Mouse (Mus musculus) embryonic facial prominence, embryonic 13.5 days (tissue): ENCODE data around the gene Ush1g. TPM values are rescaled to one million over a fixed set of nuclear protein-coding genes. Genes with fewer than 3 reads are reported as not detected.
A peak's percentile ranks its signal among the peaks of the same experiment; 100 is the strongest.

ENCODE experiments used
- ATAC-seq: fragments of 200-750 bp; cut with Nextera tagmentation; 2 replicates; pipeline ENCODE4 v1.8.0; 2017; ENCODE audit warnings: low read depth; ENCODE audit not compliant: insufficient number of reproducible peaks, insufficient read depth, low FRiP score, low TSS enrichment
- H3K27ac ChIP-seq: fragments of 300-500 bp; sonication (generic); 2 replicates; pipeline ENCODE4 v1.5.1; 2015; ENCODE audit warnings: moderate library complexity, mild to moderate bottlenecking, inconsistent platforms
- H3K27me3 ChIP-seq: fragments of 300-500 bp; sonication (generic); 2 replicates; pipeline ENCODE4 v1.6.1; 2015; ENCODE audit warnings: mild to moderate bottlenecking, inconsistent platforms
- H3K36me3 ChIP-seq: fragments of 300-500 bp; sonication (generic); 2 replicates; pipeline ENCODE4 v1.6.1; 2015; ENCODE audit warnings: mild to moderate bottlenecking, inconsistent platforms
- H3K4me1 ChIP-seq: fragments of 300-500 bp; sonication (generic); 2 replicates; pipeline ENCODE4 v1.6.1; 2015; ENCODE audit warnings: inconsistent platforms
- H3K4me2 ChIP-seq: fragments of 300-500 bp; sonication (generic); 2 replicates; pipeline ENCODE4 v1.6.1; 2015; ENCODE audit warnings: moderate library complexity, mild to moderate bottlenecking, inconsistent platforms
- H3K4me3 ChIP-seq: fragments of 300-500 bp; sonication (generic); 2 replicates; pipeline ENCODE4 v1.5.1; 2015; ENCODE audit warnings: mild to moderate bottlenecking, inconsistent platforms
- H3K9ac ChIP-seq: fragments of 300-500 bp; sonication (generic); 2 replicates; pipeline ENCODE4 v1.6.1; 2015; ENCODE audit warnings: mild to moderate bottlenecking, inconsistent platforms
- H3K9me3 ChIP-seq: fragments of 300-500 bp; sonication (generic); 2 replicates; pipeline ENCODE4 v1.6.1; 2016; ENCODE audit warnings: inconsistent platforms
- WGBS: fragments of 180-500 bp; shearing (Covaris S2); methylation state at CpG from one replicate; pipeline ENCODE4 v1.1.7; 2015; ENCODE audit warnings: mixed read lengths; 5-methylcytosine and 5-hydroxymethylcytosine counted together
- polyA plus RNA-seq: library from polyadenylated mRNA; unstranded; fragments of >200 nt; fragmentation: Nextera tagmentation; extraction: Ambion mirVana; gene quantifications from 2 replicates; pipeline ENCODE4 v1.2.1, GENCODE M21; 2015

The Ush1g gene
- polyA plus RNA-seq, 1 experiment from 2014 or later, result not detected

DNA sequence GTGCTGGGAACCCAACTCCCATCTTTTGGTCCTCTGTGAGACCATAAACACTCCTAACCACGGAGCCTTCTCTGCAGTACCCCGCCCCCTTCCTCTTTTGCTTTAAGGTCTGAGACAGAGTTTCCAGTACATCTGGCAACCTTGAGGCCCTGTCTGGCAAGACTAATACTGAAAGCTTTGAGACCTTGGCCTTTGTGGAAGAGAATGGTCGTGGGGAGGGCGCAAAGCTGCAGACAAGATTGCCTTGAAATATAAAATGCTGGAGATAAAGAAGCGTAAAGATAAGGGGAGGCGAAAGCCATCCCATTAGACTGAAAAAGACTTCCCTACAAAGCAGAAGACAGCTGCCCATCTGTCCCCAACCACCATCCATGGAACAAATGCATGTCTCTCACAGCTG lies 46.3 kb downstream of the Ush1g start:
- Histone ChIP-seq H3K4me3 (no peak overlapping the region), H3K9ac (no peak overlapping the region), H3K4me1 (peaks cover 18% of the 10 kb centered on the region), H3K9me3 (no peaks in the 10 kb centered on the region), H3K36me3 (peaks cover 4% of the 10 kb centered on the region; the same call in 1 of the 2 replicates), H3K27me3 (no peaks in the 10 kb centered on the region), H3K27ac (no peak overlapping the region), H3K4me2 (peak overlapping the region; percentile 87)
- ATAC-seq, result no peak
- 88% methylated on average over 6 of the region's 6 CpGs for WGBS

DNA sequence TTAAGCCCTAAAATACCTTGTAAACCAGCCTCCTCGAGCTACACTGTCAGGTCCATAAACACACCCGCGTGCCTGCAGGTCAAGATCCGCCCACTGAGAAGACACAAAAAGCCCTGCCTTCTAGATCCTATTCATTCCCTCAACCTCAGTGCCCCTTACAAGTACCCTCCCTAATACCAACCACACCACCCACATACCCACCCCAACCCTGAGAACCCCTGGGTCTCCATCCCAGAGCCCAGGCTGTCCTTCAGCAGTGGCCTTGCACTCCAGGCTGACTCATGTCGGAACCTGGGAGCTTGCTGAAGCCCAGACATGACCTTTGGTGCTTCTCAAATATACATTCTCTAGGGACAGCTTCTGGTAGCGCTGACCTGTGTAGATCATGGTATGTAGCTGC lies 47.1 kb downstream of the Ush1g start:
- Histone ChIP-seq H3K27ac (no peak overlapping the region), H3K4me3 (no peak overlapping the region), H3K36me3 (peaks cover 4% of the 10 kb centered on the region; the same call in 1 of the 2 replicates), H3K9me3 (no peaks in the 10 kb centered on the region), H3K27me3 (no peaks in the 10 kb centered on the region), H3K4me1 (peaks cover 18% of the 10 kb centered on the region), H3K4me2 (no peak overlapping the region), H3K9ac (no peak overlapping the region)
- 83% methylated on average over 6 of the region's 6 CpGs for WGBS
- no peak for ATAC-seq

DNA sequence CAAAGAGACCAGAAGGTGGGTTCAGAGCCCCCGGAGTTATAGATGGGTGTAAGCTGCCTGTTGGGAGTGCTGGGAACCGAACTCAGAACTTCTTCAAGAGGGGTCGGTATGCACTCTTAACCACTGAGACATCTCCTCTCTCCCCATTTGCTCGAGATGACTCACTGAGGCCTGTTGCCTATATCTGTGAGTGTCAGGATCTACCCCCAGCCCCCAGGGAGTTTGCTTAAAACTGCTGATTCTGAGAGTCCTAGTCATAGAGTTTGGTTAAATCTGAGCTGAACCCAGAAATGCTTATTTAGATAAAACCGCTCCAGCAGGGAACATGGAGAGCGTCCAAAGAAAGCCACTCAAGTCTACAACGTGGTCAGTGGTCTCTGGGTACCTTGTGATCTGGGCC lies 47.7 kb downstream of the Ush1g start:
- Histone ChIP-seq H3K27me3 (peaks cover 6% of the 10 kb centered on the region), H3K9ac (no peak overlapping the region), H3K4me3 (no peak overlapping the region), H3K9me3 (no peaks in the 10 kb centered on the region), H3K4me2 (no peak overlapping the region), H3K4me1 (peaks cover 18% of the 10 kb centered on the region), H3K27ac (no peak overlapping the region), H3K36me3 (peaks cover 8% of the 10 kb centered on the region)
- WGBS, result 86% methylated on average over 7 of the region's 7 CpGs
- ATAC-seq, result no peak

DNA sequence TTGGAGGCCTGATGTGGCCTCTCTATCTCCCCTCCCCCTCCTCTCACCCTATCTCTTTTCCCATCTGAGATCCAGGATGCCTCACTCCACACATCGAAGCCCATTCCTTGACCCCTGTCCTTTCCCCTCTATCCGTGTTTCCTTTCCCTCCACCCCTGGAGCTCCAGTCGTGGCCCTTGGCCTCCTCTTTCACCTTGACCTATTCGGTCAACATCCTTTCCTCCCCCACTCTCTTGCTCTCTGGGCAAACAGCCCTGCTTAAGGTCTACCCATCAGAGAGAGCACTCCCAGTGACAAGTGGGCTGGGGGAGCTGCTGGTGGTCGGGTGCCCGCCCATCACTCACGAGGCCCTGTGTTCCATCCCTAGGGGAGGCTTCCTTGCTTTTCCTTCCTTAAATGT lies 48.1 kb downstream of the Ush1g start:
- Histone ChIP-seq H3K4me3 (no peak overlapping the region), H3K27me3 (peaks cover 10% of the 10 kb centered on the region), H3K9me3 (no peaks in the 10 kb centered on the region), H3K4me1 (peaks cover 18% of the 10 kb centered on the region), H3K9ac (no peak overlapping the region), H3K4me2 (no peak overlapping the region), H3K27ac (no peak overlapping the region), H3K36me3 (peaks cover 13% of the 10 kb centered on the region)
- whole genome bisulfite sequencing, result 50% methylated on average over 7 of the region's 7 CpGs
- ATAC-seq, result no peak

DNA sequence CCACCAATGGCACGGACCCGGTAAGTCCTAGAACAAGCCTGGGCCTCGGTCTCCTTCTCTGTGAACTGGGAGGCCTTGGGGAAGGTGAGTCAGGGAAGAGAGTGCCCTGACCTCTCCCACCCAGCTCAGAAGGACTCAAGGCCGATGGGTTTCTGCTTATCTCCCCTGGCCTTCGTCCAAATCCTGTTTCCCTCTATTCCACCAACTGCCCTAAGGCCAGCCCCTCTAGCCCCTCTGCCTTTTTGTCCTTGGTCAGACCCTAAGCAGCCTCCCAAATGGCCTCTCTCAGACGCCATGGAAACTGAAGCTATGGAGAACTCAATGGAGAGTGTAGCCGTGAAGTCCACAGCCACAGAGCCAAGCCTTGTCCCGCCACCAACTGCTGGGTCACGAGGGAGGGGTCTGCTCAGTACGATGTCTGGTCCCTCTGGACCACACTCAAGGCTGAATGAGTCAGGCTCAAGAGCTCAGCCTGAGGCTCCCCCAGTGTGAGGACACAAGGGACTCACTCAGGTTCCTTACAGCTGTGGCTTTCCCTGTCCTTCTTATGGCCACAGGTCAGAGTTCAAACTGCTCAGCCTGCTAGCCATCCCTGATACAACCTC lies 48.8 kb downstream of the Ush1g start:
- 83% methylated on average over 10 of the region's 10 CpGs for WGBS

DNA sequence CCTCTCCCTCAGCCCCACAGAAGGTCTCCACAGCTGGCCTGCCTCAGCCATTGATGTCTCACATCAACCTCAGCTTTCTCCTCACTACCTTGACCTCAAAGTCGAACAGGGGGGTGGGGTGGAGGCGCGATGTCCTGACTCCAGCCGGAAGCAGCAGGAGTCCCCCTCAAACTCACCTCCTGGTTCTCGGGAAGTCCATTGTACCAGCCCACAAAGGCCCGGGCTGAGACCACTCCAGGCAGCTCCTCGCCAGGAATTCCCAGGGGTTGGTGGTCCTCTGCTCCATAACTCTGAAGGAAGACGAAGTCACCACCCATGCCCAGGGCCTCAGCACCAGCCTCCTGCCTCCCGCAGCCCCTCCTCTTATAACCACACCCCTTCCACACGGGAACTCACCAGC lies 50.4 kb downstream of the Ush1g start:
- 70% methylated on average over 10 of the region's 10 CpGs for WGBS
- ATAC-seq, result no peak
- H3K9me3 ChIP-seq, result no peaks in the 10 kb centered on the region
- peaks cover 21% of the 10 kb centered on the region for H3K36me3 ChIP-seq
- H3K4me3 ChIP-seq, result no peak overlapping the region
- H3K4me1 ChIP-seq, result peaks cover 20% of the 10 kb centered on the region
- no peak overlapping the region for H3K9ac ChIP-seq
- H3K27me3 ChIP-seq, result peaks cover 33% of the 10 kb centered on the region
- H3K4me2 ChIP-seq, result no peak overlapping the region
- no peak overlapping the region for H3K27ac ChIP-seq

More for the DNA sequence above, 48.8 kb downstream of the Ush1g start:
- Histone ChIP-seq H3K27me3 (peaks cover 17% of the 10 kb centered on the region), H3K27ac (no peak overlapping the region), H3K4me1 (peaks cover 16% of the 10 kb centered on the region), H3K9ac (no peak overlapping the region), H3K36me3 (peaks cover 20% of the 10 kb centered on the region), H3K9me3 (no peaks in the 10 kb centered on the region), H3K4me2 (no peak overlapping the region), H3K4me3 (no peak overlapping the region)
- ATAC-seq, result no peak

DNA sequence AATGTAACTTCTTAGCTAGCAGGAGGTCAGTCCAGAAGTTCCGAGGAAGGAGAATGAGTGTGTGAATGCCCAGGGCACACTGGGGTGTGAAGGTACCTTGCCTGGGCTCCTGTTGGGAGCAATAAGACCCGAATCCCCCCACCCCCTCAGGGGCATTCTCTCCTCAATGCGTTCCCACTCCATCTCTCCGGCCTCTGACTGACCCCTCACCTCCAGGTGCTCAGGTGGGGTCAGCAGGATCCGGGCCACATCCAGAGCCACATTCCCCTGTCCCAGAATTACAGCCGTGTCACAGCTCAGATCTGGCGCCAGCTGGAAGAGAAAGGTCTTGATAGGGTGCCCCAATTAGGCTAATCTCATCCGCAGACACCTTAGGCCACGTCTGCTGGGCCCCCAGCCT lies 50.8 kb downstream of the Ush1g start:
- Histone ChIP-seq H3K27ac (no peak overlapping the region), H3K4me2 (no peak overlapping the region), H3K9me3 (no peaks in the 10 kb centered on the region), H3K36me3 (peaks cover 21% of the 10 kb centered on the region), H3K4me3 (no peak overlapping the region), H3K4me1 (peaks cover 21% of the 10 kb centered on the region), H3K27me3 (peaks cover 37% of the 10 kb centered on the region), H3K9ac (no peak overlapping the region)
- 77% methylated on average over 9 of the region's 9 CpGs for whole genome bisulfite sequencing
- ATAC-seq, result no peak

DNA sequence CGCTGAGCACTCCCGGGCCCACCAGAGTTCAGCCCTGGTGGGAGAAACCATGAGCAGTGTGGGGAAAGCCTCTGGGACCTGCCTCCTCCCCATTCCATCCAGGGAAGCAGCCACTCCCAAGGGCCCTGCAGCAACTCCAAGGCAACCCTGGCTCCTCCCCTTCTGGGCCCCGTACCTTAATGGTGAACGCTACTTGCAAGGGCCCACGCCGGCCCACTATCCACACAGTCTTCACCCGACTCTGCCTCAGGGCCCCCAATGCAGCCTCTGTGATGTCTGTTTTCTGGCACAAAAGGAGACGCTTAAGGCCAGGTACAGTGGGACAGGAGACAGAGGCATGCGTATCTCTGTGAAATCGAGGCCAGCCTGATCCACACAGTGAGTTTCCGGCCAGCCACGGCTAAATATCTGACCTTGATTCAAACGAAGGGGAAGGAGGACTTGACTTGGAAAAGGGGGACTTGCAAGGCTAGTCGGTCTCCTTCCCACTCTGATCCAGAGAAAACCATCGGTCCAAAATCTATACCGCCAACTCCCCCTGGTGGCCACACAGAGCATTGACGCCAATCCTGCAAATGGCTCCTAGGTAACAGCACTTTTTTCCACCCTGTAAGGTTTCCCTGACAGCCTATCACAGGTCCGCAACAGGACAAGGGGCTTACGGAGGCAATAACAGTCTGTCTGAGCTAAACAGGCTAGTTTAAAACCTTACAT lies 51.5 kb downstream of the Ush1g start:
- no peaks in the 10 kb centered on the region for H3K9me3 ChIP-seq
- no peak overlapping the region for H3K4me3 ChIP-seq
- WGBS, result 27% methylated on average over 19 of the region's 19 CpGs
- no peak overlapping the region for H3K27ac ChIP-seq
- peak; percentile 21; the same call in 1 of the 2 replicates for ATAC-seq
- no peak overlapping the region for H3K4me2 ChIP-seq
- H3K36me3 ChIP-seq, result peaks cover 21% of the 10 kb centered on the region
- no peak overlapping the region for H3K9ac ChIP-seq
- H3K27me3 ChIP-seq, result peaks cover 44% of the 10 kb centered on the region
- H3K4me1 ChIP-seq, result peaks cover 16% of the 10 kb centered on the region

DNA sequence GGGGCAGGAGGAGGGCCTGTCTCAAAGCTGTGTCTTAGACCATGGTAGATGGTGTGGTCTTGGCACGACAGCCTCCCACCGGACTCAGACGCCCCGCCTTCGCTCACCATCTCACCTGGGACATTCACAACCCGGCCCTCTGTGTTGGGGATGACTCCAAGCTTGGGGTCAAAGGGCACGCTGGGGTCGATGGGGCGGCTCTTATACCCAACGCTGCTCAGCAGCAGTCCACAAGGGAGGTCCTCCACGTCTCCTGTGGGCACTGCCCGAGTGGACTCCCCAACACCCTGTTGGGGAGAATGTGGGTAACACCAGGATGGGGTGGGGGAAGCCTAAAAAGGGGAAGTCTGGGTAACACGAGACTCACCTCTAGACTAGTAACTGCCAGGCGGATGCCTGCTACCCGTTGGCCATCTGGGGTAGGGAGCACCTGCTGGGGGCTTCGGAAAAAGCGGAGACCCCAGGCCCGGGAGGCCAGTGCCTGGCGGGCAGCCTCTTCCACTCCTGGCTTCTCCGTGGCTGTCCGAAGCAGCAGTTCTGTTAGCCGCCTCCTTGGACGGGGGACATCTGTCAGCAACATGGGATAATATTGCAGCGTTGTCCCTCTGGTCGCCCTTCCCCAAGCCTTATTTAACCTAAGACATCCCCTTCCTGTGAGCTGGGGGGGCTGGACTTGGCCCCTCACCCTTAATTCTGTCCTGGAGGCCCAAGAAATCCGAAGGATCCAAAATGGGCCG lies 52.3 kb downstream of the Ush1g start:
- H3K27me3 ChIP-seq, result peaks cover 52% of the 10 kb centered on the region
- H3K4me3 ChIP-seq, result no peak overlapping the region
- no peak overlapping the region for H3K9ac ChIP-seq
- no peak overlapping the region for H3K4me2 ChIP-seq
- H3K36me3 ChIP-seq, result peaks cover 21% of the 10 kb centered on the region
- WGBS, result 89% methylated on average over 27 of the region's 27 CpGs
- no peak for ATAC-seq
- H3K9me3 ChIP-seq, result no peaks in the 10 kb centered on the region
- no peak overlapping the region for H3K27ac ChIP-seq
- peaks cover 19% of the 10 kb centered on the region for H3K4me1 ChIP-seq

DNA sequence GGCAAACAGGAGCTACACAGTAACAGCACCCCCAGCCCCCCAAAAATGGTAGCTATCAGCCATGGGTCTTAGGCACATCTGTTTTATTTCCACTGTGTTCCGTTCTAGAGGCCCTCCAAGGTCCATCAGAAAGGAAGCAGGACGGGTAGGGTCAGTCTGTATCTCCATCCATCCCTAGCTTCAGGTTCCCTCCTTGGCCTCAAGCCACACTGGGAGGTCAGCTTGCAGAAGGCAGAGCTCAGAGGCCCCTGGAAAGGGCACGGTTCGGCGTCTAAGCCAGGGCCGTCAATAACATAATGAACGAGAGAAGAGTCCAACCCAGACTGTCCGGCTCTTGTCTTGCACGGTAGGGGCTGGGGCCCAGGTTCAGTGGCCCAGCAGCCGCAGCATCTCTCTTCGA lies 53.9 kb downstream of the Ush1g start:
- Histone ChIP-seq H3K4me3 (no peak overlapping the region), H3K9me3 (no peaks in the 10 kb centered on the region), H3K27ac (no peak overlapping the region), H3K36me3 (peaks cover 21% of the 10 kb centered on the region), H3K9ac (no peak overlapping the region), H3K4me2 (no peak overlapping the region), H3K27me3 (peaks cover 68% of the 10 kb centered on the region), H3K4me1 (peaks cover 19% of the 10 kb centered on the region)
- no peak for ATAC-seq
- 74% methylated on average over 11 of the region's 11 CpGs for WGBS

DNA sequence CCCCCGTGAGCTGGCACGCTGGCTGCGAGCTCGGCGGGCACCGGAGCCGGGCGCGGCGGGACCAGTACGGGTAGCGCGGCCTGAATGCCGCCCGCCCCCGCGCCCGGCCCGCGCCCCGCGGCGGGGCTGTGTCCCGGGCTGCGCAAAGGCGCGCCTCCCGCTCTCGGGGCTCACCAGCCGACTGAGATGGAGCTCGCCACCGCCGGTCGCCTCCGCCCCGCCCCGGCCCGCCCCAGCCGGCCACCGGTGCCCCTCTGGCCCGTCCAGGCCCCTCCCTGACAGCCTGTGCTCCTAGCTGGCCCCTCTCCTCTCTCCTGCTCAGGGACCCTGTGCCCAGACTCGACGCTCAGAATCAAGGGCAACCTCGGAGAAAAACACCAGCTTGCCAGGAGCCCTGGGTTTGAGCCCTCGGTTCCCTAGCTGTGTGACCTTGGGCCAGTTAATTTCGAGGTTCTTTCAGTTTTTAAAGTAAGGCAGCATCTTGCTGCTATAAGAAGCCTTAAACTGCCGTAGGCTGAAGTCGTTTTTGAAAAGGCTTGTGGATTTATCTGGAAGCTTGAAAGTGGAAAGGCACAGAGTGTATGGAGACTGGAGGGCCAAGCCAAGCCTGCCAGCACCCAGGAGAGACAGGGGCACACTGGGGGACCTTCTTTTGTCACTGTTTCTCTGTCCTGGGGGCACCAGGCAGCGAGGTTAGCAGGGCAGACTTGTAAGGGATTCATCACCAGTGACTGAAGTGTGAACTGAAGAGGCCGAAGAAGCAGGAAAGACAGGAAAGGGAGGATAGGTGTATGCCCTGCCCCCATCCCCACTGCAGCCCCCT lies 54.6 kb downstream of the Ush1g start, which contains the start of gene Grin2c:
Gene Grin2c, minus strand, starts transcription at position 183 of the 823 bp plus-strand sequence.
- Histone ChIP-seq H3K27ac (no peak within 1 kb of the TSS), H3K4me1 (peaks cover 19% of the 10 kb centered on the region)
- ATAC-seq, result no peak

More for the DNA sequence above, 54.6 kb downstream of the Ush1g start, which contains the start of gene Grin2c:
- Histone ChIP-seq H3K9ac (peak within 1 kb of the TSS; percentile 63), H3K36me3 (peaks cover 21% of the 10 kb centered on the region), H3K9me3 (no peaks in the 10 kb centered on the region), H3K27me3 (peaks cover 75% of the 10 kb centered on the region), H3K4me2 (peak within 1 kb of the TSS; percentile 78), H3K4me3 (peak within 1 kb of the TSS; percentile 46)
- WGBS, result 5% methylated on average over 46 of the region's 50 CpGs
